Mouse (Mus musculus) cerebellum, adult 11-12 months (tissue): ENCODE measurements around the gene Unc45a.
A peak's percentile ranks its signal among the peaks of the same experiment; 100 is the strongest.

Experiments
- DNase-seq: peaks from one replicate; pipeline ENCODE4 v3.0.0; 2022

Unc45a gene

GRCm38 (mm10) chr7:80324043-80324815, 16.6 kb downstream of the Unc45a start, which contains the start of gene Rccd1:
Gene Rccd1 (minus strand): TSS chr7:80324454.
- DNase-seq: peak; percentile 95

GRCm38 (mm10) chr7:80323336-80323735, 17.5 kb downstream of the Unc45a start:
- DNase-seq: peak; percentile 27

- peak; percentile 48 for DNase-seq
Observed at GRCm38 (mm10) chr7:80319846-80320496, 20.8 kb downstream of the Unc45a start.

GRCm38 (mm10) chr7:80318670-80319069, 22.1 kb downstream of the Unc45a start:
- DNase-seq: no peak

- no peak for DNase-seq
Observed at GRCm38 (mm10) chr7:80317439-80318115, 23.2 kb downstream of the Unc45a start.

- DNase-seq: no peak
Observed at GRCm38 (mm10) chr7:80315733-80316132, 25.1 kb downstream of the Unc45a start.

- no peak for DNase-seq
Observed at GRCm38 (mm10) chr7:80310771-80311170, 30.0 kb downstream of the Unc45a start.

- no peak for DNase-seq
Observed at GRCm38 (mm10) chr7:80307766-80308165, 33.0 kb downstream of the Unc45a start.

- DNase-seq: no peak
Observed at GRCm38 (mm10) chr7:80301522-80301921, 39.3 kb downstream of the Unc45a start.

- no peak for DNase-seq
Observed at GRCm38 (mm10) chr7:80299568-80299967, 41.2 kb downstream of the Unc45a start.

- no peak for DNase-seq
Observed at GRCm38 (mm10) chr7:80298754-80299153, 42.1 kb downstream of the Unc45a start.

- DNase-seq: no peak
Observed at GRCm38 (mm10) chr7:80297041-80297440, 43.8 kb downstream of the Unc45a start.

- no peak for DNase-seq
Observed at GRCm38 (mm10) chr7:80296462-80296861, 44.3 kb downstream of the Unc45a start.

GRCm38 (mm10) chr7:80294764-80295648, 45.8 kb downstream of the Unc45a start:
- no peak for DNase-seq

- peak; percentile 99 for DNase-seq
Observed at GRCm38 (mm10) chr7:80294062-80294763, 46.6 kb downstream of the Unc45a start, which contains the start of gene Prc1. Gene Prc1 (plus strand): TSS chr7:80294450.

GRCm38 (mm10) chr7:80287736-80288135, 53.1 kb downstream of the Unc45a start:
- no peak for DNase-seq

GRCm38 (mm10) chr7:80285725-80286124, 55.1 kb downstream of the Unc45a start:
- no peak for DNase-seq

- DNase-seq: no peak
Observed at GRCm38 (mm10) chr7:80284391-80284790, 56.4 kb downstream of the Unc45a start.

GRCm38 (mm10) chr7:80283226-80283918, 57.4 kb downstream of the Unc45a start:
- DNase-seq: no peak

GRCm38 (mm10) chr7:80281646-80282045, 59.2 kb downstream of the Unc45a start:
- DNase-seq: no peak

GRCm38 (mm10) chr7:80280998-80281397, 59.8 kb downstream of the Unc45a start:
- DNase-seq: no peak
